Mouse (Mus musculus) lung, embryonic 14.5 days (tissue): ENCODE measurements around the gene Gak. TPM values are rescaled to one million over a fixed set of nuclear protein-coding genes. Genes with fewer than 3 reads are reported as not detected.

Experiments used
- ATAC-seq: fragments of 200-750 bp; cut with Nextera tagmentation; 2 replicates; pipeline ENCODE4 v1.8.0; 2017; ENCODE audit warnings: mild to moderate bottlenecking, moderate TSS enrichment, moderate library complexity; ENCODE audit not compliant: insufficient read depth
- DNase-seq: peaks from one replicate; pipeline ENCODE4 v3.0.0-alpha.2; 2015
- H3K27ac ChIP-seq: fragments of 300-500 bp; sonication (generic); 2 replicates; pipeline ENCODE4 v1.5.1; 2014; ENCODE audit warnings: low read depth, mild to moderate bottlenecking, moderate library complexity
- H3K27me3 ChIP-seq: fragments of 300-500 bp; sonication (generic); 2 replicates; pipeline ENCODE4 v1.6.1; 2014; ENCODE audit warnings: low read length, control low read depth; ENCODE audit not compliant: insufficient read depth
- H3K36me3 ChIP-seq: fragments of 300-500 bp; sonication (generic); 2 replicates; pipeline ENCODE4 v1.6.1; 2014; ENCODE audit warnings: control low read depth; ENCODE audit not compliant: insufficient read depth
- H3K4me1 ChIP-seq: fragments of 300-500 bp; sonication (generic); 2 replicates; pipeline ENCODE4 v1.6.1; 2014; ENCODE audit warnings: antibody characterized with exemption, control low read depth; ENCODE audit not compliant: insufficient read depth
- H3K4me2 ChIP-seq: fragments of 300-500 bp; sonication (generic); 2 replicates; pipeline ENCODE4 v1.6.1; 2014; ENCODE audit warnings: mild to moderate bottlenecking
- H3K4me3 ChIP-seq: fragments of 300-500 bp; sonication (generic); 2 replicates; pipeline ENCODE4 v1.5.1; 2014; ENCODE audit warnings: low read depth, low read length
- H3K9ac ChIP-seq: fragments of 300-500 bp; sonication (generic); 2 replicates; pipeline ENCODE4 v1.6.1; 2014
- H3K9me3 ChIP-seq: fragments of 300-500 bp; sonication (generic); 2 replicates; pipeline ENCODE4 v1.6.1; 2016; ENCODE audit warnings: low read depth, low read length, control low read depth
- CTCF ChIP-seq: IDR thresholded peaks from 2 replicates; pipeline ENCODE4 v1.5.1; 2016; ENCODE audit warnings: antibody characterized with exemption, low read depth
- WGBS: fragments of 180-500 bp; shearing (Covaris S2); extraction: QIAGEN DNeasy Blood & Tissue Kit; methylation state at CpG from one replicate; pipeline ENCODE4 v1.1.7; 2014; 5-methylcytosine and 5-hydroxymethylcytosine counted together
- polyA plus RNA-seq: library from polyadenylated mRNA; unstranded; fragments of >200 nt; fragmentation: Nextera tagmentation; extraction: Ambion mirVana; gene quantifications from 2 replicates; pipeline ENCODE4 v1.2.1, GENCODE M21; 2014

Gene Gak
- polyA plus RNA-seq, 1 experiment from 2014 or later, result 52.1 TPM

- ATAC-seq (no peak), DNase-seq (no peak)
- Histone ChIP-seq H3K9me3 (no peaks in the 10 kb centered on the region), H3K27me3 (no peaks in the 10 kb centered on the region), H3K9ac (no peak overlapping the region), H3K4me3 (no peak overlapping the region), H3K36me3 (peaks cover 21% of the 10 kb centered on the region), H3K27ac (no peak overlapping the region), H3K4me2 (no peak overlapping the region), H3K4me1 (0 out of 2 replicates have a peak, but pooled peaks cover 4% of the 10 kb centered on the region)
- TF ChIP-seq CTCF, result no peak
- 90% methylated on average over 12 of the region's 12 CpGs for WGBS
Measured at GRCm38 (mm10) chr5:108671757-108672156, 42.2 kb upstream of the Gak start.

GRCm38 (mm10) chr5:108670785-108671184 lies 41.2 kb upstream of the Gak start:
- Histone ChIP-seq H3K27me3 (no peaks in the 10 kb centered on the region), H3K27ac (no peak overlapping the region), H3K4me3 (no peak overlapping the region), H3K4me1 (0 out of 2 replicates have a peak, but pooled peaks cover 4% of the 10 kb centered on the region), H3K9ac (no peak overlapping the region), H3K9me3 (no peaks in the 10 kb centered on the region), H3K4me2 (no peak overlapping the region), H3K36me3 (peaks cover 21% of the 10 kb centered on the region)
- ATAC-seq (0 out of 2 replicates have a peak, but pooled peaks have one; percentile 21), DNase-seq (peak; percentile 66)
- peak; percentile 53 for TF ChIP-seq CTCF

GRCm38 (mm10) chr5:108669986-108670385 lies 40.4 kb upstream of the Gak start:
- DNase-seq, result no peak
- no peaks in the 10 kb centered on the region for H3K27me3 ChIP-seq
- H3K4me2 ChIP-seq, result peak overlapping the region; percentile 86
- 70% methylated on average over 9 of the region's 9 CpGs for WGBS
- H3K9ac ChIP-seq, result peak overlapping the region; percentile 79
- no peaks in the 10 kb centered on the region for H3K9me3 ChIP-seq
- peaks cover 21% of the 10 kb centered on the region for H3K36me3 ChIP-seq
- ATAC-seq, result peak; percentile 5; the same call in 1 of the 2 replicates
- no peak overlapping the region; the same call in 1 of the 2 replicates for H3K27ac ChIP-seq
- TF ChIP-seq CTCF, result no peak
- peak overlapping the region; percentile 58 for H3K4me3 ChIP-seq
- H3K4me1 ChIP-seq, result 0 out of 2 replicates have a peak, but pooled peaks cover 4% of the 10 kb centered on the region

- DNase-seq (peak; percentile 90), ATAC-seq (peak; percentile 88)
- Histone ChIP-seq H3K9me3 (no peaks in the 10 kb centered on the region), H3K4me3 (peak within 1 kb of the TSS; percentile 58), H3K36me3 (peaks cover 21% of the 10 kb centered on the region), H3K27ac (peak within 1 kb of the TSS; percentile 89), H3K4me1 (0 out of 2 replicates have a peak, but pooled peaks cover 4% of the 10 kb centered on the region), H3K4me2 (peak within 1 kb of the TSS; percentile 86), H3K9ac (peak within 1 kb of the TSS; percentile 79), H3K27me3 (no peaks in the 10 kb centered on the region)
- TF ChIP-seq CTCF, result peak; percentile 70
- 6% methylated on average over 43 of the region's 43 CpGs for WGBS
Measured at GRCm38 (mm10) chr5:108668977-108669936, 39.7 kb upstream of the Gak start, which contains the start of gene Dgkq. Dgkq (minus strand) TSS chr5:108669672.

DNA sequence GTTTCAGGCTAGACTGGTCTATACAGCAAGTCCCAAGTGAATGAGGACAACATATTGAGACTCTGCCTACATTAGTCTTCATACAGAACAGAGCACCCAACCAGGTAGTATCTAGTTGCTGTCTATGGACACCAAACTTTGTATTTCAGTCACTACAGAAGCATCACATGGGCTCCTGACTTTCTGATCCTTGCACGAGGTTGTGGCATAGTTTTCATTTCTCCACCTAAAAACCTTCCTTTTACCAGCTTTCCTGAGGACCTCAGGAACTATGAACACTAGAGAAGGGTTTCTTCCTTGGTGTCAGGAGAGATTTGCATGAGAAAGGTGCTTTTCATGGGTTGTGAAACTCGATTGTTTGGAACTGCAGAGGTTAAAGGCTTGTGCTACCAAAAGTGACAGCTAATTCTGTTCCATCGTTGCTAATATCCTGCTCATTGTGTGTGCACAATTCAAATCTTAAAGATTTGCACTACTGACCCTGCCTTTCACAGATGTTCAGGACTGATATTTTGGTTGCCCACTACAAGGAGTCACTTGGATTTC lies 38.9 kb upstream of the Gak start:
- Histone ChIP-seq H3K27ac (peak overlapping the region; percentile 89), H3K36me3 (peaks cover 21% of the 10 kb centered on the region), H3K27me3 (no peaks in the 10 kb centered on the region), H3K4me3 (peak overlapping the region; percentile 58), H3K9ac (peak overlapping the region; percentile 79), H3K4me1 (0 out of 2 replicates have a peak, but pooled peaks cover 4% of the 10 kb centered on the region), H3K4me2 (peak overlapping the region; percentile 86), H3K9me3 (no peaks in the 10 kb centered on the region)
- DNase-seq (no peak), ATAC-seq (no peak)
- WGBS, result 12% methylated on average over 3 of the region's 3 CpGs
- TF ChIP-seq CTCF, result no peak

GRCm38 (mm10) chr5:108667370-108667769 lies 37.8 kb upstream of the Gak start:
- Histone ChIP-seq H3K9ac (no peak overlapping the region), H3K36me3 (peaks cover 15% of the 10 kb centered on the region), H3K27ac (no peak overlapping the region), H3K27me3 (no peaks in the 10 kb centered on the region), H3K4me2 (no peak overlapping the region), H3K9me3 (no peaks in the 10 kb centered on the region), H3K4me3 (no peak overlapping the region), H3K4me1 (0 out of 2 replicates have a peak, but pooled peaks cover 4% of the 10 kb centered on the region)
- DNase-seq (no peak), ATAC-seq (no peak)
- no peak for TF ChIP-seq CTCF
- WGBS, result 62% methylated on average over 2 of the region's 2 CpGs

- TF ChIP-seq CTCF, result no peak
- no peak for DNase-seq
- no peak for ATAC-seq
- no peaks in the 10 kb centered on the region for H3K36me3 ChIP-seq
- H3K9ac ChIP-seq, result no peak overlapping the region
- no peak overlapping the region for H3K27ac ChIP-seq
- no peak overlapping the region for H3K4me2 ChIP-seq
- 0 out of 2 replicates have a peak, but pooled peaks cover 3% of the 10 kb centered on the region for H3K4me1 ChIP-seq
- 37% methylated on average over 3 of the region's 3 CpGs for WGBS
- H3K27me3 ChIP-seq, result no peaks in the 10 kb centered on the region
- H3K4me3 ChIP-seq, result no peak overlapping the region
- H3K9me3 ChIP-seq, result no peaks in the 10 kb centered on the region
Measured at GRCm38 (mm10) chr5:108665066-108665465, 35.5 kb upstream of the Gak start.
